Mouse (Mus musculus): ENCODE results near the gene Tomt.

GRCm38 (mm10) chr7:101884160-101884559 lies 22.0 kb downstream of the Tomt start:
- TF ChIP-seq CTCF (IDR thresholded peaks at IDR 0.05; ENCODE audit: extremely low read depth, insufficient read depth, insufficient read length, insufficient replicate concordance) (no peak), POLR2A (IDR thresholded peaks at IDR 0.05; ENCODE audit: low read depth, low read length) (no peak)

Measured in spleen, adult 2 months (tissue).